Mouse (Mus musculus) heart, postnatal 0 days (tissue): ENCODE data around the gene Slc25a19. TPM values are rescaled to one million over a fixed set of nuclear protein-coding genes. Genes with fewer than 3 reads are reported as not detected.
A peak's percentile ranks its signal among the peaks of the same experiment; 100 is the strongest.

ENCODE experiments used
- ATAC-seq: fragments of 200-750 bp; cut with Nextera tagmentation; 2 replicates; pipeline ENCODE4 v1.8.0; 2017; ENCODE audit warnings: low read depth, moderate number of reproducible peaks, moderate library complexity; ENCODE audit not compliant: insufficient read depth
- DNase-seq: peaks from one replicate; pipeline ENCODE4 v3.0.0-alpha.2; 2016; ENCODE audit warnings: low spot score
- H3K27ac ChIP-seq: fragments of 300-500 bp; sonication (generic); 2 replicates; pipeline ENCODE4 v1.5.1; 2014; ENCODE audit warnings: low read depth, mild to moderate bottlenecking
- H3K27me3 ChIP-seq: fragments of 300-500 bp; sonication (generic); 2 replicates; pipeline ENCODE4 v1.6.1; 2014; ENCODE audit warnings: low read length, mixed read lengths; ENCODE audit not compliant: control insufficient read depth, insufficient read depth
- H3K36me3 ChIP-seq: fragments of 300-500 bp; sonication (generic); replicated peaks from 2 replicates; pipeline ENCODE4 v1.6.1; 2014; ENCODE audit warnings: low read length, mixed read lengths; ENCODE audit not compliant: control insufficient read depth, insufficient read depth
- H3K4me1 ChIP-seq: fragments of 300-500 bp; sonication (generic); 2 replicates; pipeline ENCODE4 v1.6.1; 2014; ENCODE audit warnings: antibody characterized with exemption; ENCODE audit not compliant: control insufficient read depth, insufficient read depth
- H3K4me2 ChIP-seq: fragments of 300-500 bp; sonication (generic); 2 replicates; pipeline ENCODE4 v1.6.1; 2014; ENCODE audit warnings: low read depth, mild to moderate bottlenecking, low read length, moderate library complexity
- H3K4me3 ChIP-seq: fragments of 300-500 bp; sonication (generic); 2 replicates; pipeline ENCODE4 v1.5.1; 2014; ENCODE audit warnings: low read depth, low read length
- H3K9ac ChIP-seq: fragments of 300-500 bp; sonication (generic); replicated peaks from 2 replicates; pipeline ENCODE4 v1.6.1; 2014; ENCODE audit warnings: low read depth, low read length, mixed read lengths
- H3K9me3 ChIP-seq: fragments of 300-500 bp; sonication (generic); replicated peaks from 2 replicates; pipeline ENCODE4 v1.6.1; 2016; ENCODE audit warnings: low read length; ENCODE audit not compliant: control insufficient read depth
- CTCF ChIP-seq: IDR thresholded peaks from 2 replicates; pipeline ENCODE4 v1.5.1; 2016; ENCODE audit warnings: antibody characterized with exemption, control low read depth, low read depth
- EP300 ChIP-seq: IDR thresholded peaks from 2 replicates; pipeline ENCODE4 v1.6.1; 2016; ENCODE audit warnings: antibody characterized with exemption, low read depth
- WGBS: fragments of 180-500 bp; shearing (Covaris S2); extraction: QIAGEN DNeasy Blood & Tissue Kit; methylation state at CpG from one replicate; pipeline ENCODE4 v1.1.7; 2014; 5-methylcytosine and 5-hydroxymethylcytosine counted together
- polyA plus RNA-seq: library from polyadenylated mRNA; unstranded; fragments of >200 nt; fragmentation: Nextera tagmentation; extraction: Ambion mirVana; gene quantifications from 2 replicates; pipeline ENCODE4 v1.2.1, GENCODE M21; 2015
- total RNA-seq: library from RNA; depleted of rRNA; stranded (reverse); fragments of >200 nt; gene quantifications from 2 replicates; pipeline ENCODE4 v1.2.3, GENCODE M21; 2014; ENCODE audit warnings: low replicate concordance; rRNA removed

The Slc25a19 gene
- total and polyA plus RNA-seq, 2 experiments from 2014 or later = 35.0 to 35.1 TPM

DNA sequence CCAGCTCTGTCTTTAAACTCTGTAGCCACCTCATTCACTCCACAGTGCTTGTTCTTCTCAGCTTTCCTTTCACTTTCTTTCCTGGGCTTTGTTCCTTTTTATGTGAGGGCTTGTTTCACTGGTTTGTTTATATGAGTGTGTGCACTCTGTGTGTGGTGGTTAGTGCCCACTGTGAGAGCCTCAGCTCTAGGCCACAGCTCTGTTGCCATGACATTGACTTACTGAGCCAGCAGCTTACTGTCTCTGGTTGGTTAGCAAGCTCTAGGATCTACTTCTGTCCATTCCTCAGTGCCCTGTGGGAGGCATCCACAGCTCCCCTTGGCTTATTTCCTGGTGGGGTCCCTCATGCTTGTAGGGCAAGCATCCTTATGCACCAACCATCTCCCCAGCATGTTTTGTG is 49.0 kb downstream of the Slc25a19 start:
- H3K4me3 ChIP-seq = no peak overlapping the region
- TF ChIP-seq CTCF (no peak), EP300 (no peak)
- no peaks in the 10 kb centered on the region for H3K27me3 ChIP-seq
- no peak overlapping the region for H3K27ac ChIP-seq
- H3K9ac ChIP-seq = no peak overlapping the region
- peaks cover 66% of the 10 kb centered on the region for H3K36me3 ChIP-seq
- DNase-seq (no peak), ATAC-seq (no peak)
- no peaks in the 10 kb centered on the region for H3K4me1 ChIP-seq
- H3K4me2 ChIP-seq = no peak overlapping the region
- H3K9me3 ChIP-seq = no peaks in the 10 kb centered on the region

DNA sequence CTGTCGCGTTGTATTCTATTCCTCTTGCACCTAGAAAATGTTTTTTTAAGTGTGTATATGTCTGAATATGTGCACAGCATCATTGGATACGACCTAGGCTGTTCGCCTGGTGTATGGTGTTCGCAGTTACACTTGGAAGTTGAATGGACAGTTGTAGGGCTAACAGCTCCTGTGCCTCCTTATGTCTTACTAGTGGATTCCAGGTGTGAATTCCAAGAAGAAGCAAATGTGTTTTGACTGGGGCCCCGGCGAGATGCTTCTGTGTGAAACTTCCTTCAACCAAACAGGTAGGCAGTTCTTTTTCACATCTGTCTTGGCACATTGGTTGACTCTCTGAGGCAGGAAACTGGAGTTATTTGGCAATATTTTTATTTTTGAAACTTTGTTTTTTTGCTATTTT is 63.1 kb downstream of the Slc25a19 start:
- ATAC-seq = no peak
- 13% methylated on average over 7 of the region's 7 CpGs for WGBS
- no peaks in the 10 kb centered on the region for H3K27me3 ChIP-seq
- no peak overlapping the region for H3K27ac ChIP-seq
- peaks cover 10% of the 10 kb centered on the region for H3K4me1 ChIP-seq
- TF ChIP-seq EP300 = no peak
- no peak for TF ChIP-seq CTCF
- H3K9me3 ChIP-seq = no peaks in the 10 kb centered on the region
- no peak for DNase-seq
- peak overlapping the region; percentile 78 for H3K4me2 ChIP-seq
- peaks cover 37% of the 10 kb centered on the region for H3K36me3 ChIP-seq
- peak overlapping the region; percentile 71 for H3K9ac ChIP-seq
- H3K4me3 ChIP-seq = peak overlapping the region; percentile 67

Other genes starting within 250 kb of the Slc25a19 start
- 23.1 and 26.7 TPM in 2 replicates for gene Cdr2l, start 246.4 kb downstream of the Slc25a19 start, total RNA-seq
- gene Cdr2l, start 246.4 kb downstream of the Slc25a19 start, polyA plus RNA-seq = 5.2 and 5.6 TPM in 2 replicates
- 107 and 285 TPM in 2 replicates for gene Mrpl58, start 224.5 kb downstream of the Slc25a19 start, total RNA-seq
- 224 and 232 TPM in 2 replicates for gene Mrpl58, start 224.5 kb downstream of the Slc25a19 start, polyA plus RNA-seq
- 991 and 1,040 TPM in 2 replicates for gene Atp5h, start 208.3 kb downstream of the Slc25a19 start, total RNA-seq
- gene Atp5h, start 208.3 kb downstream of the Slc25a19 start, polyA plus RNA-seq = 4,106 and 4,345 TPM in 2 replicates
- gene Kctd2, start 208.2 kb downstream of the Slc25a19 start, total RNA-seq = 8.3 and 8.4 TPM in 2 replicates
- 15.1 and 15.6 TPM in 2 replicates for gene Kctd2, start 208.2 kb downstream of the Slc25a19 start, polyA plus RNA-seq
- gene Trim80, start 187.8 kb downstream of the Slc25a19 start, total RNA-seq = not detected in 2 replicates
- 0.18 and 0.26 TPM in 2 replicates for gene Trim80, start 187.8 kb downstream of the Slc25a19 start, polyA plus RNA-seq
- 0.99 and 3.8 TPM in 2 replicates for gene Slc16a5, start 165.8 kb downstream of the Slc25a19 start, total RNA-seq
- gene Slc16a5, start 165.8 kb downstream of the Slc25a19 start, polyA plus RNA-seq = 0.11 and 0.15 TPM in 2 replicates
- gene Armc7, start 152.6 kb downstream of the Slc25a19 start, total RNA-seq = 1.8 and 8.7 TPM in 2 replicates
- gene Armc7, start 152.6 kb downstream of the Slc25a19 start, polyA plus RNA-seq = 3.3 TPM in 2 replicates
- 24.5 and 28.0 TPM in 2 replicates for gene Nt5c, start 136.4 kb downstream of the Slc25a19 start, total RNA-seq
- gene Nt5c, start 136.4 kb downstream of the Slc25a19 start, polyA plus RNA-seq = 49.8 and 53.7 TPM in 2 replicates
- 433 and 473 TPM in 2 replicates for gene Jpt1, start 113.9 kb downstream of the Slc25a19 start, total RNA-seq
- gene Jpt1, start 113.9 kb downstream of the Slc25a19 start, polyA plus RNA-seq = 496 and 503 TPM in 2 replicates
- gene Sumo2, start 92.0 kb downstream of the Slc25a19 start, total RNA-seq = 320 and 327 TPM in 2 replicates
- 549 and 562 TPM in 2 replicates for gene Sumo2, start 92.0 kb downstream of the Slc25a19 start, polyA plus RNA-seq
- gene Nup85, start 63.9 kb downstream of the Slc25a19 start, total RNA-seq = 32.3 and 102 TPM in 2 replicates
- gene Nup85, start 63.9 kb downstream of the Slc25a19 start, polyA plus RNA-seq = 33.9 and 40.8 TPM in 2 replicates
- 53.1 and 56.7 TPM in 2 replicates for gene Mrps7, start 24.4 kb downstream of the Slc25a19 start, total RNA-seq
- 85.1 and 86.4 TPM in 2 replicates for gene Mrps7, start 24.4 kb downstream of the Slc25a19 start, polyA plus RNA-seq
- 11.8 and 24.0 TPM in 2 replicates for gene Gga3, start 24.2 kb downstream of the Slc25a19 start, total RNA-seq
- gene Gga3, start 24.2 kb downstream of the Slc25a19 start, polyA plus RNA-seq = 7.0 and 7.2 TPM in 2 replicates
- gene Mif4gd, start 15.3 kb downstream of the Slc25a19 start, total RNA-seq = 31.5 and 38.4 TPM in 2 replicates
- 34.1 and 34.5 TPM in 2 replicates for gene Mif4gd, start 15.3 kb downstream of the Slc25a19 start, polyA plus RNA-seq
- gene Grb2, start 80.3 kb upstream of the Slc25a19 start, total RNA-seq = 48.6 and 126 TPM in 2 replicates
- gene Grb2, start 80.3 kb upstream of the Slc25a19 start, polyA plus RNA-seq = 96.9 and 116 TPM in 2 replicates
- 56.9 and 65.0 TPM in 2 replicates for gene Tmem94, start 137.1 kb upstream of the Slc25a19 start, total RNA-seq
- gene Tmem94, start 137.1 kb upstream of the Slc25a19 start, polyA plus RNA-seq = 32.5 and 34.0 TPM in 2 replicates
- gene Caskin2, start 185.3 kb upstream of the Slc25a19 start, total RNA-seq = 62.1 and 107 TPM in 2 replicates
- gene Caskin2, start 185.3 kb upstream of the Slc25a19 start, polyA plus RNA-seq = 12.6 and 14.2 TPM in 2 replicates
- 35.5 and 58.5 TPM in 2 replicates for gene Tsen54, start 186.4 kb upstream of the Slc25a19 start, total RNA-seq
- gene Tsen54, start 186.4 kb upstream of the Slc25a19 start, polyA plus RNA-seq = 14.8 and 17.7 TPM in 2 replicates
- 49.8 and 85.5 TPM in 2 replicates for gene Llgl2, start 195.8 kb upstream of the Slc25a19 start, total RNA-seq
- 12.7 and 14.1 TPM in 2 replicates for gene Llgl2, start 195.8 kb upstream of the Slc25a19 start, polyA plus RNA-seq
- not detected in 2 replicates for gene Myo15b, start 230.1 kb upstream of the Slc25a19 start, total RNA-seq
- gene Myo15b, start 230.1 kb upstream of the Slc25a19 start, polyA plus RNA-seq = 0.04 and 0.11 TPM in 2 replicates